Mouse (Mus musculus): ENCODE measurements around the gene Eif2ak2.

Gene Eif2ak2

GRCm38 (mm10) chr17:78834856-78835835 lies 47.2 kb downstream of the Eif2ak2 start, which contains the start of the genes Heatr5b and Gpatch11:
TSS of gene Heatr5b (minus strand) at chr17:78835364.
TSS of gene Gpatch11 (plus strand) at chr17:78835567.
- peak; percentile 99 for DNase-seq

GRCm38 (mm10) chr17:78824346-78824745 lies 58.0 kb downstream of the Eif2ak2 start:
- DNase-seq, result no peak

GRCm38 (mm10) chr17:78809582-78809981 lies 72.8 kb downstream of the Eif2ak2 start:
- DNase-seq, result no peak

GRCm38 (mm10) chr17:78809019-78809418 lies 73.4 kb downstream of the Eif2ak2 start:
- DNase-seq, result no peak
